Mouse (Mus musculus) fibroblast of lung, adult 2 months (primary cell): ENCODE measurements around the gene Snrpn.
"Not testable (repeated sequence)": the region's sequence is repeated elsewhere in the genome, so short reads cannot be mapped to it uniquely, and the experiment has no call there.

Experiments used
- DNase-seq: peaks from one replicate; pipeline ENCODE4 v3.0.0-alpha.2; 2011; ENCODE audit warnings: low read depth

Snrpn gene

GRCm38 (mm10) chr7:60139742-60140480 is at the start of gene Snrpn:
TSS of gene Snrpn (minus strand) at chr7:60140219.
- no peak for DNase-seq

- no peak for DNase-seq
These were observed 30.5 kb upstream of the Snrpn start for GRCm38 (mm10) chr7:60170250-60171185.

- DNase-seq, result no peak
These were observed 14.7 kb downstream of the Snrpn start for GRCm38 (mm10) chr7:60125332-60125731.

GRCm38 (mm10) chr7:60123086-60123624 is 16.9 kb downstream of the Snrpn start:
- DNase-seq, result not testable (repeated sequence)

GRCm38 (mm10) chr7:60122434-60123085 is 17.5 kb downstream of the Snrpn start:
- no peak for DNase-seq

- DNase-seq, result no peak
These were observed 42.7 kb downstream of the Snrpn start for GRCm38 (mm10) chr7:60097154-60097859.

GRCm38 (mm10) chr7:60076301-60076700 is 63.7 kb downstream of the Snrpn start:
- no peak for DNase-seq

GRCm38 (mm10) chr7:60047481-60048201 is 92.4 kb downstream of the Snrpn start:
- DNase-seq, result no peak

GRCm38 (mm10) chr7:60013186-60013585 is 126.8 kb downstream of the Snrpn start:
- DNase-seq, result no peak

- no peak for DNase-seq
These were observed 132.2 kb downstream of the Snrpn start for GRCm38 (mm10) chr7:60007727-60008360.

- DNase-seq, result no peak
These were observed 133.8 kb downstream of the Snrpn start for GRCm38 (mm10) chr7:60006262-60006661.

GRCm38 (mm10) chr7:60004606-60005330 is 135.3 kb downstream of the Snrpn start, which contains the start of the genes Snurf and Gm38393:
TSS of gene Snurf (minus strand) at chr7:60005049.
TSS of gene Gm38393 (minus strand) at chr7:60005064.
- no peak for DNase-seq

GRCm38 (mm10) chr7:60003921-60004605 is 136.0 kb downstream of the Snrpn start:
- no peak for DNase-seq

GRCm38 (mm10) chr7:60003006-60003865 is 136.8 kb downstream of the Snrpn start:
- DNase-seq, result no peak

GRCm38 (mm10) chr7:59978646-59979045 is 161.4 kb downstream of the Snrpn start:
- DNase-seq, result no peak
